Mouse (Mus musculus): ENCODE measurements around the gene Gtf3c5. TPM values are rescaled to one million over a fixed set of nuclear protein-coding genes. Genes with fewer than 3 reads are reported as not detected.

The Gtf3c5 gene
- polyA plus RNA-seq, 1 experiment from 2014 or later: 24.0 TPM

DNA sequence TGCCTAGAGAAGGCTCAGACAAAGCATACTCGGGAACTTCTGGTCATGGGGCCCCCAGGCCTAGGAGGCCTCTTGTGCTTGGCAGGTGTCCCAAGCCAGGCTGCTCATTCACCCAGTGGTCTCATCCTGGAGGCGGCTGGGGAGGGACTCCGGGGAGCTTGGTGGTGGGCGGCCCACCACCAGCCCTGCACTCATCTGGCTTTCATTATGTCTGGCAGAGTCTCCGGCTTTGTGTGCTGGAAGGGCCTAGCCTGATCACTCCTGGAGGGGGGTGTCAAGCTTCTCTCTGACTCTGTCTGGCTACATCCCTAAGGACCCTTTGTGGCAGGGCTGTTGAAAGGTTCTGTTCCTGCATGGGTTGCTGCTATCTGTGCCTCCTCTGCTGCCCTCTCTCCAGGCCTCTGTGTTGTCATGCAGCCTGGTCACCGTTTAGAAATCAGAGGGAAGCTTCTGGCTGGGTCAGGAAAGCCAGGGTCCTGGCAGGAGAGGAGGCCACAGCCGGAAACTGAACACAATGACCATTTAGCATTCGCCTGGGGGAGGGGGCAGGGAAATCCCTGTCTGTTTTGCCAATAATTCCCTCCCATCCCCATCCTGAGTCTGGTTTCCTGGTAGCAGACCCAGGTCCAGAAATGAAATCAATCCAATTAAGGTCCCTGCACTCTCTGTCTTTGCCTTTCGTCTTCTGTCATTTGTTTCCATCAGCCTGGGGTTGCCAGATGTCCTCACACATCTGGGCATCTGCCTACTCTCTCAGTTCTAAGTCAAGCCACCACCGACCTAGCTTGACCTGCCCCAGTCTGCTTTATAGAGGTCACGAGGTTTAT, 48.9 kb downstream of the Gtf3c5 start:
- no peaks in the 10 kb centered on the region for H3K36me3 ChIP-seq
- peak overlapping the region; percentile 84 for H3K27ac ChIP-seq
- H3K4me1 ChIP-seq (replicated peaks): peaks cover 92% of the 10 kb centered on the region
- ATAC-seq (replicated peaks; ENCODE audit: insufficient number of reproducible peaks, insufficient read depth, low FRiP score, low read depth): peak; percentile 23; the same call in 1 of the 2 replicates
- no peaks in the 10 kb centered on the region for H3K9me3 ChIP-seq (replicated peaks)
- H3K4me2 ChIP-seq: peak overlapping the region; percentile 88
- H3K27me3 ChIP-seq: no peaks in the 10 kb centered on the region
- H3K9ac ChIP-seq: peak overlapping the region; percentile 81
- peak overlapping the region; percentile 78 for H3K4me3 ChIP-seq
- WGBS: 33% methylated on average over 11 of the region's 11 CpGs

DNA sequence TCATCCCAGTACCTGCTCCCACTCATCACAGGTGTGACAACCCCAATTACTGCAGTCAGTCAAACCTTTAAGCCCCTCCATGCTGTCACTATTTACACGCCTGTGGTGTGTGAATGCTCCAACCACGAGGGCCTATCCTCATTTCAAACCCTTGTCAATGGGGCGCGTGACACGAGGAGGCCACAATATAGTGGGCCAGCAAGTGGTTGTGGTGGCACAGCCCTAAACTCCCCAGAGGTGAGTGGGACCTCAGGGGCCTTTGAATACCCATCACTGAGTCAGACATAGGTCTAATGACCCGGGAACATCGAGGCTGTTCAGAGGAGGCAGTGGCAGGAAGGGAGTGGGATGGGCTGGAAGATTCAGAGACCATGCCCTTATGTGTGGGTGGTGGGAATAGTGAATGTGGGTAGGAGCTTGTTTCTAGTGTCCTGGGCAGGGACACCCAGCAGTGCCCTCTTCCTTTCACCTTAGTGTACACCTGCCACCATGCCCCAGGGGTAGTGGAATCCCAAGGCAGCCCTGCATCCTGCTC, 49.6 kb downstream of the Gtf3c5 start:
- 59% methylated on average over 7 of the region's 7 CpGs for WGBS
- Histone ChIP-seq H3K9me3 (replicated peaks) (no peaks in the 10 kb centered on the region), H3K9ac (peak overlapping the region; percentile 81)

DNA sequence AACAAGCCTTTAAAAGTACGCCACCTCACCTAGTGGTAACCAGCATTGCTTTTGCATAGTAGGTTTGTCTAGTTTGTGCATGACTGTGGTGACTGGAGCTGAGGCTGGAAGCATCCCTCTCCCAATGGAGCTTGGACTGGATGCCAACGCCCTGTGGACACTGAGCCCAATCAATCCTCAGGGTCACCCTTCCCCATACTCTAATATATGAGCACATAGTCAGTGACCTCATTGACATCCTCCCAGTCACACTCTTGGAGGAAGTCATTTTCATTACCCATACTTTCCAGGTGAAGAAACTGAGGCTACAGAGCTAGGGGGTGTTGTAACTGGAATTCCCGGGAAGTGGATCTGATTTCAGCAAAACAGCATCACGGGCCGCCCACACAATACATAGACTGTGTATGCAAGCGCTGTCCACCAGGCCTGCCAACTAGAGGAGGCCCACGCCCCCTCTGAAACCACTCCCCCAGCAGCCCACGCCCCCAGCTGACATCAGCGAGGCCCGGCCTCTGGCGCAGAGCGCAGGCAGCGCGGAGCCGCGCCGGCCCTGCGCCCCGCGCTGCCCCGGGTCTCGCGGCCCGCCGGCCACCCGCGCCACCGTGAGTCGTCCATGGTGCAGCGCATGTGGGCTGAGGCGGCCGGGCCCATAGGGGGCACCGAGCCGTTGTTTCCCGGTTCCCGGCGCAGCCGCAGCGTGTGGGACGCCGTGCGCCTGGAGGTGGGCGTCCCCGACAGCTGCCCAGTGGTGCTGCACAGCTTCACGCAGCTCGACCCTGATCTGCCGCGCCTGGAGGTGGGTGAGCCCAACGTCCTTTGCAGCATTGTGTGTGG, 50.4 kb downstream of the Gtf3c5 start:
- Histone ChIP-seq H3K27ac (peak overlapping the region; percentile 84), H3K9me3 (replicated peaks) (no peaks in the 10 kb centered on the region), H3K4me1 (replicated peaks) (peaks cover 80% of the 10 kb centered on the region), H3K4me2 (peak overlapping the region; percentile 88), H3K9ac (peak overlapping the region; percentile 81), H3K27me3 (no peaks in the 10 kb centered on the region), H3K36me3 (no peaks in the 10 kb centered on the region), H3K4me3 (peak overlapping the region; percentile 78)
- 3% methylated on average over 48 of the region's 49 CpGs for WGBS
- ATAC-seq (replicated peaks; ENCODE audit: insufficient number of reproducible peaks, insufficient read depth, low FRiP score, low read depth): peak; percentile 89

More for the DNA sequence above, 49.6 kb downstream of the Gtf3c5 start:
- Histone ChIP-seq H3K27ac (peak overlapping the region; percentile 84), H3K4me2 (peak overlapping the region; percentile 88), H3K36me3 (no peaks in the 10 kb centered on the region), H3K4me3 (peak overlapping the region; percentile 78), H3K4me1 (replicated peaks) (peaks cover 88% of the 10 kb centered on the region), H3K27me3 (no peaks in the 10 kb centered on the region)
- ATAC-seq (replicated peaks; ENCODE audit: insufficient number of reproducible peaks, insufficient read depth, low FRiP score, low read depth): no peak

DNA sequence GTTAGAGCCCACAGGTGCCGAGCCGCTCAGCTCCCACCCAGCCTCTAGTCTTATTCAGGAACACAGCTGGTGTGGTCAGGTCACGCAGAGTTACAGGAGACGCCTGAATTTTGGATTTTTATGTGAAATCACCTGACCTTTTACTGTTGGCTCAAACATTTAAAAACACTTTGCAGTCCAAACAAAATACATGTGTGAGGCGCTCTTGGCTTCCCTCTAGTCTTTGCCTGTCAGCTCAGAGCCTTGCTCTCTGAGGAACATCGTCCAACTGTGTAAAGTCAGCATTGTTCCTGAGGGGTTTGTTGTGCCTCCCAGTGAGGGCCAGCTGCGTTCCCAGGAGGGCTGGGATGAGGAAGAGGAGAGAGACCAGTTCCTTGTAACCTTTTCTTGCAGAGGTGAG, 53.2 kb downstream of the Gtf3c5 start:
- H3K4me3 ChIP-seq: no peak overlapping the region
- H3K36me3 ChIP-seq: no peaks in the 10 kb centered on the region
- peaks cover 66% of the 10 kb centered on the region for H3K4me1 ChIP-seq (replicated peaks)
- no peaks in the 10 kb centered on the region for H3K27me3 ChIP-seq
- no peak overlapping the region for H3K9ac ChIP-seq
- ATAC-seq (replicated peaks; ENCODE audit: insufficient number of reproducible peaks, insufficient read depth, low FRiP score, low read depth): no peak
- no peaks in the 10 kb centered on the region for H3K9me3 ChIP-seq (replicated peaks)
- H3K4me2 ChIP-seq: no peak overlapping the region
- 61% methylated on average over 7 of the region's 7 CpGs for WGBS
- peak overlapping the region; percentile 46 for H3K27ac ChIP-seq

DNA sequence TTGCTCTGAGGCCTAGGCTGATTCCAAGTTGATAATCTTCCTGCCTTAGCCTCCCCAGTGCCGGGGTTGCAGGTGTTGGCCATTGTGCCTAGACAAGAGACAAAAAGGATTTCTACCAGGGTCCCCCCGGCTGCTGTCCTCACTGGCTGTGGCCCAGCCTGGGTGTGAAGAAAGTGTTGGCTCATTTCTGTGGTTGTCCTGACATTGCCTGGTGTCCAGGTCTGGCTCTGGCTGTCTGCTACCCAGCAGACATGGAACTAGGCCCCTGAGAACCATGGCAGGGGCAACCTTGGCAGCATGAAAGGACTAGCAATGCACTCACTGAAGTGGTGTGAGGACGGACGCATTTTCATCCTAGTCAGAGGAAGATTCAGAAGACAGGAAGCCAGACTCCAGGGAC, 53.7 kb downstream of the Gtf3c5 start:
- H3K4me1 ChIP-seq (replicated peaks): peaks cover 66% of the 10 kb centered on the region
- no peak overlapping the region for H3K9ac ChIP-seq
- H3K4me3 ChIP-seq: no peak overlapping the region
- H3K36me3 ChIP-seq: no peaks in the 10 kb centered on the region
- H3K27me3 ChIP-seq: no peaks in the 10 kb centered on the region
- H3K27ac ChIP-seq: peak overlapping the region; percentile 28; the same call in 1 of the 2 replicates
- 70% methylated on average over 4 of the region's 4 CpGs for WGBS
- H3K4me2 ChIP-seq: no peak overlapping the region
- no peak for ATAC-seq (replicated peaks; ENCODE audit: insufficient number of reproducible peaks, insufficient read depth, low FRiP score, low read depth)
- no peaks in the 10 kb centered on the region for H3K9me3 ChIP-seq (replicated peaks)

GRCm38 (mm10) chr2:28528354-28528730, 55.2 kb downstream of the Gtf3c5 start:
- no peak overlapping the region for H3K27ac ChIP-seq
- no peak overlapping the region for H3K4me3 ChIP-seq
- H3K36me3 ChIP-seq: no peaks in the 10 kb centered on the region
- ATAC-seq (replicated peaks; ENCODE audit: insufficient number of reproducible peaks, insufficient read depth, low FRiP score, low read depth): no peak
- H3K9me3 ChIP-seq (replicated peaks): no peaks in the 10 kb centered on the region
- no peak overlapping the region for H3K4me2 ChIP-seq
- H3K27me3 ChIP-seq: no peaks in the 10 kb centered on the region
- H3K4me1 ChIP-seq (replicated peaks): peaks cover 67% of the 10 kb centered on the region
- H3K9ac ChIP-seq: no peak overlapping the region
- WGBS: 79% methylated on average over 7 of the region's 7 CpGs

GRCm38 (mm10) chr2:28527436-28528353, 55.9 kb downstream of the Gtf3c5 start:
- H3K9ac ChIP-seq: no peak overlapping the region
- no peak overlapping the region for H3K4me3 ChIP-seq
- H3K4me2 ChIP-seq: no peak overlapping the region
- no peaks in the 10 kb centered on the region for H3K36me3 ChIP-seq
- H3K27me3 ChIP-seq: no peaks in the 10 kb centered on the region
- H3K4me1 ChIP-seq (replicated peaks): peaks cover 65% of the 10 kb centered on the region
- H3K9me3 ChIP-seq (replicated peaks): no peaks in the 10 kb centered on the region
- ATAC-seq (replicated peaks; ENCODE audit: insufficient number of reproducible peaks, insufficient read depth, low FRiP score, low read depth): no peak
- no peak overlapping the region for H3K27ac ChIP-seq
- WGBS: 85% methylated on average over 20 of the region's 20 CpGs

DNA sequence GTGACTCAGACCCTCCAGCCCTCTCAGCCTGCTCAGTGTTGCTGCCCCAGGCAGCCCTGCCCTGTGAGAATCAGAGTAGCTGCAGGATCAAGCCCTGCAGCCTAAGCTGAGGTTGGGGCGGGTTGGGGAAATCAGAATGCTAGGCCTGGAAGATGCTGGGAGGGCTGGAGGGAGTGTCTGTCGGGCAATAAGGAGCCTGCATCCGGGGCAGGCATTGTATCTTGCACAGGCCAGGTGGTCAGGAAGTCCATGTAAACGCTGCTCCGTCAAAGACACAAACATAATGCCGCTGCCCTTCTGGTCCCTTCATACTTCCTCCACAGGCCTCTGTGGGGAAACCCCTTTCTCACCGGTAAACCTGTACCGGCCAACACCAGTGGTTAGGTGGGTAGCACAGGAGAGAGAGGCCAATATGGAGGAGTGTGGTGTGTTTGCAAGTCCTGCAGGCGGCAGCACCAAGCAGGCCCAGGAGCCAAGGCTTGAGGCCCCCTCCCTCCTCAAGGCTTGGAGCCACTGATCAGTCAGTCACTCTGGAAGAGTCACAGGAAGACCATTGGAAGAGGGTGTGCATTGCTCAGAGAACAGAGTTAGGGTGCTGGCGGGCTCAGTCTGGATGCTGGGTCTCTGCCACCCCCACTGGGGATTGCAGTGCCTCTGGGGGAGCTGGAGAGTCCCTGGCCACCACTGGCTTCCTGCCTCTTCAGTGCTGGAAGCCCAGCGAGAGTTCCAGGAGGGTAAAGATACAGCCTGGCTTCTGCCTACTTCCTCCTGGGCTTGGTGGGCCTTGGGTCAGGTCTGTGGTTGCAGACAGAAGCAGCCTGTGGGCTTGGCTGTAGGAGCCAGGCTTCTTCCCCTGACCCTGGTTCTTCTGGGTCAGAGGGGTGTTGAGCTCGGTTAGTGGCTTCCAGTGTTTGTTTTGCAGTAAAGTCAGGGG, 57.3 kb downstream of the Gtf3c5 start:
- ATAC-seq (replicated peaks; ENCODE audit: insufficient number of reproducible peaks, insufficient read depth, low FRiP score, low read depth): no peak
- Histone ChIP-seq H3K4me3 (no peak overlapping the region), H3K9ac (no peak overlapping the region), H3K4me2 (0 out of 2 replicates have a peak overlapping the region, but pooled peaks have one; percentile 0), H3K4me1 (replicated peaks) (peaks cover 60% of the 10 kb centered on the region), H3K27ac (peak overlapping the region; percentile 70), H3K36me3 (no peaks in the 10 kb centered on the region), H3K27me3 (no peaks in the 10 kb centered on the region), H3K9me3 (replicated peaks) (no peaks in the 10 kb centered on the region)
- WGBS: 47% methylated on average over 12 of the region's 12 CpGs

- peak; percentile 53; the same call in 1 of the 2 replicates for ATAC-seq (replicated peaks; ENCODE audit: insufficient number of reproducible peaks, insufficient read depth, low FRiP score, low read depth)
- H3K4me2 ChIP-seq: 0 out of 2 replicates have a peak overlapping the region, but pooled peaks have one; percentile 0
- H3K4me1 ChIP-seq (replicated peaks): peaks cover 52% of the 10 kb centered on the region
- H3K36me3 ChIP-seq: no peaks in the 10 kb centered on the region
- H3K4me3 ChIP-seq: no peak overlapping the region
- H3K9ac ChIP-seq: no peak overlapping the region
- no peaks in the 10 kb centered on the region for H3K27me3 ChIP-seq
- WGBS: 32% methylated on average over 11 of the region's 11 CpGs
- H3K27ac ChIP-seq: peak overlapping the region; percentile 70
- H3K9me3 ChIP-seq (replicated peaks): no peaks in the 10 kb centered on the region
Observed at GRCm38 (mm10) chr2:28525219-28525942, 58.2 kb downstream of the Gtf3c5 start.

Data from heart, embryonic 15.5 days (tissue).